Mouse (Mus musculus) embryo, embryonic 9.5 days (tissue): Measurements from ENCODE around the gene Olfr486.
"Not testable (repeated sequence)": the region's sequence is repeated elsewhere in the genome, so short reads cannot be mapped to it uniquely, and the experiment has no call there.

Experiments used
- DNase-seq: peaks from one replicate; pipeline ENCODE4 v3.0.0-alpha.2; 2017; ENCODE audit errors: extremely low spot score

Gene Olfr486

GRCm38 (mm10) chr7:108172642-108173041, at the start of gene Olfr486:
Olfr486 (minus strand) TSS chr7:108172742.
- DNase-seq: not testable (repeated sequence)

GRCm38 (mm10) chr7:108214536-108214935, 42.0 kb upstream of the Olfr486 start, which contains the start of gene Olfr487:
Olfr487 (minus strand) TSS chr7:108214636.
- DNase-seq: not testable (repeated sequence)

DNA sequence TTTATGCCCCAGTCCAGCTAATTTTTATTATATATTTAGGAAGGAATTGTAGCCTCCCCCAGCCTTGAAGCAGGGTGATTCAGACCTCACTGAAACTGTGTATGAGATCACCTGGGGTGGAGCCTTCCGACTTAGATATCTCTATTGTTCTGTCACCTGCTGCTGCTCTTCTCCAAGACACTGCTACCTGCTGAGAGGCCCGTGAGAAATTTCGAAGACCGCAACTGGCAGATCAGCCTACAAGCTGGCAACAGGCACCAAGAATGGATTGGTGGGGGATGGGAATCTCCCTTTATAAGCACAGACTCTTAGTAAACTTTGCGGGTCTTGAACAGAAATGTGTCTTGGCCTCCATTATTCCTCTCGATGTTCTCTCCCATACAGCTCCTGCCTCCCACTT, 24.4 kb upstream of the Olfr486 start:
- DNase-seq: no peak

GRCm38 (mm10) chr7:108196337-108196736, 23.8 kb upstream of the Olfr486 start:
- not testable (repeated sequence) for DNase-seq

DNA sequence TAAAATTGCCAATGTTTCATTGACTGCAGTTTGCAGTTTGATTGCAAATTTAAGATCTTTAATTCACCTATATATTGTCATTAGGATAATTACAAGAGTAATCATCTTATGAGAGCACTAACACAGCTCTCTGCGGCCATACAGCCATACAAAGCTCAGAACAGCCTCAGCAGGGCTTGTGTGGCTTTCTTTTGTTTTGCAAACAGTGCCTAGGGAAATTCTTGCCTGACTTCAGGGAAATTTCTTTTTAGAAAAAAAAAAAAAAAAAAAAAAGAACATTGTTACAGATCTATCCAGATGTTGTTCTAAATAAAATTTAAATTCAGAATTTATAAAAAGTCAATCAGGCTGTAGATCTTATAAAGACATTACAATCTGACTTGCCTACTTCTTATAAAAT, 20.2 kb upstream of the Olfr486 start:
- not testable (repeated sequence) for DNase-seq

- not testable (repeated sequence) for DNase-seq
These were observed 18.7 kb upstream of the Olfr486 start for GRCm38 (mm10) chr7:108191196-108191595.

- not testable (repeated sequence) for DNase-seq
These were observed 12.7 kb upstream of the Olfr486 start for GRCm38 (mm10) chr7:108185237-108185636.

DNA sequence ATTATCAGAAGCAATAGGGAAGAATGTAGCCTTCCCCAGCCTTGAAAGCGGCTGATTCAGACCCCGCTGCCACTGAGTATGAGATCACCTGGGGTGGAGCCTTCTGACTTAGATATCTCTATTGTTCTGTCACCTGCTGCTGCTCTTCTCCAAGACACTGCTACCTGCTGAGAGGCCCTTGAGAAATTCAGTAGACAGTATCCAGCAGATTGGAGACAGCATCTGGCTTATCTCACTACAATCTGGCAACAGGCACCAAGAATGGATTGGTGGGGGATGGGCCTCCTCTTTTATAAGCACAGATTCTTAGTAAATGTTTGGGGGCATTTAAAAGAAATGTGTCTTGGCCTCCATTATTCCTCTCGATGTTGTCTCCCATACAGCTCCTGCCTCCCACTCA, 11.9 kb upstream of the Olfr486 start:
- DNase-seq: not testable (repeated sequence)

GRCm38 (mm10) chr7:108159771-108160170, 12.8 kb downstream of the Olfr486 start, which contains the start of gene Olfr485:
Olfr485 (minus strand) TSS chr7:108159871.
- DNase-seq: no peak

- no peak for DNase-seq
These were observed 45.2 kb downstream of the Olfr486 start, which contains the start of gene Olfr484 for GRCm38 (mm10) chr7:108127349-108127748. Olfr484 (minus strand) TSS chr7:108127449.
